Mouse (Mus musculus) embryonic stem cell, embryonic (primary cell): ENCODE data around the gene Map3k13.

ENCODE experiments used
- CTCF ChIA-PET, 4 experiments: fragments of 300-600 bp in 2 of 4; fragments of 350-600 bp in 2 of 4; sonication (Branson Sonifier 250); formaldehyde crosslinking; loops; one replicate each; lab custom pipeline; 2022; ENCODE audit warnings: inconsistent platforms in 2 of 4; lab: Charles Lee
- POLR2A ChIA-PET, 4 experiments: fragments of 300-600 bp in 2 of 4; fragments of 350-600 bp in 2 of 4; sonication (Branson Sonifier 250); formaldehyde crosslinking; loops; one replicate each; lab custom pipeline; 2022; ENCODE audit warnings: antibody characterized with exemption in 4 of 4, inconsistent platforms in 1 of 4; lab: Charles Lee

The Map3k13 gene

DNA sequence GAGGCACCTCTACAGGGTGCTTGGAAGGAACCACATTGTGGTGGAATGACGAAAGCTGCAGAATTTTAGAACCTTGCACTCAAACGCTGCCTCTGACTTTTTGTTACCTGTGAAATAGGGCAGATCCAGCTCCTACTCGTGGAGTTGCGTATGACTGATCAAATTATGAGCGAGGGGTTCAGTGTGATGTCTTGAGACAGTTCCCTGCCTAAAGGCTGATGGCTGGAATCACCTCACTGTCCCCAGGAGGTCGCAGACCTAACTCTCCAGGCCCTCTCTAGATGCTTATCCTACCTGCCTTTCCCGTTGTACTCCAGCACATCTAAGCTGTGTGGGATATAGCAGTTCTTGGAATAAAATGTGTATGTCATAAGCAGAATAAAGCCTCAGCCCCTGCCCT lies 111.8 kb downstream of the Map3k13 start:
- CTCF ChIA-PET: interaction anchor here in 2 of 4 experiments (0.5 to 1.3 kb wide), 2 partner anchors 25 to 178 kb away, joined by 3 to 4 read pairs; no protein-coding TSS in a partner anchor
- POLR2A ChIA-PET: interaction anchor here in 2 of 4 experiments (1.0 to 3.0 kb wide), 5 partner anchors 42 to 149 kb away, joined by 3 to 13 read pairs (median 5); partner anchors contain the start of gene Tmem41a (in 1 of the 2)

DNA sequence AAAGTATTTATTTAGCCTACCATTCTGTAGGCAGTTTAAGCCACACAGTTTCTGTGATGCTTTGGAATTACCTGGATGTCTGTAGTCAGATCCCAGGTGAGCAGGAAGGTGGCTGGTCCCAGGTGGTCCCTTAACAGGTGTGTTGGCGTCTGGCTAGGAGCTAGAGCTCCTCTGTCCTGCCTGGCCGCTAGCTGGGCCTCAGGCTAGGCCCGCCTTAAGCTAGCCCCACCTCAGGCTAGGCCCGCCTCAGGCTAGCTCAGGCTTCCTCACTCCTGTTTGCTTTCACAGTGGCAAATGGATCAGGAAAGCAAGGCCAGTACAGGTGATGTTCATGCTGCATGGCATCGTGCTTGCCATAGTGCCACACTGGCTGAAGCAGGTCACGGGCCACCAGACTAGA lies 112.8 kb downstream of the Map3k13 start:
- POLR2A ChIA-PET: interaction anchor here in 2 of 4 experiments (0.5 to 3.6 kb wide), 7 partner anchors 9 to 116 kb away, joined by 3 to 16 read pairs (median 4); partner anchors contain the start of genes Senp2 (in 1 of the 2) and Tmem41a (in 1 of the 2)
- CTCF ChIA-PET: interaction anchor here in 1 of 4 experiments (0.6 kb wide), 1 partner anchor 73 kb away, joined by 6 read pairs; no protein-coding TSS in a partner anchor

DNA sequence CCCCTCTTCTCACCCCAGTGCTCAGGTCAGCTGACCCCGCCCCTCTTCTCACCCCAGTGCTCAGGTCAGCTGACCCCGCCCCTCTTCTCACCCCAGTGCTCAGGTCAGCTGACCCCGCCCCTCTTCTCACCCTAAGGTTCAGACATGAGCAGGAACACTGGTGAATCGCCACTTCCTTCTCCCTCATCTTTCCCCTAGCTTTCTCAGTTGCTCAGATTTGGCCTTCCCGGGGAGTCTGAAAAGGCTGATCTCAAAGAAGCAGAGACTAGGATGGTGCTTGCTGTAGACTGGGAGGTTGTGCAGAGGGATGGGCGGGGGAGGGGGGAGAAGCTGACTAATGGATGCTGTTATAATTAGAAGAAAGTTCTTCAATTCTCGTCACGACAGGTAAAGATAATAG lies 114.8 kb downstream of the Map3k13 start:
- POLR2A ChIA-PET: interaction anchor here (0.6 to 3.6 kb wide), 25 partner anchors 10 to 1192 kb away, joined by 3 to 16 read pairs (median 3); partner anchors contain the start of genes Clcn2 (in 1 of the 4) and Polr2h (in 1 of the 4)

DNA sequence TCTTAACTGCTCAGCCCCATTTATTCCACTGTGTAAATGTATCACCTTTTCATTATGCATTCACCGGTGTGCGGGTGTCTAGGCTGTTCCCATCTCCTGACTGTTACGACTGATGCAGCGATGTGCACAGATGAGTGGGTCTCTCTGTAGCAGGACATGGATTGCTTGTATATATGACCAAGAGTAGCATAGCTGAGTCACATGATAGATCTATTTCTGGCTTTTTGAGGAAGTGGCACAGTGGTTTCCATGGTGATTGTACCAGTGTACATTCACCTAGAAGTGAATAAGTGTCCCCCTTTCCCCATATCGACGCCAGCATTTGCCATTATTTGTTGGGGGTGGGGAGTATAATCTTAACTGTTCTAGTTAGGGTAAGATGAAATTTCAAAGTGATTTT lies 119.2 kb downstream of the Map3k13 start:
- CTCF ChIA-PET: interaction anchor here in 1 of 4 experiments (0.6 kb wide), 1 partner anchor 60 kb away, joined by 3 read pairs; no protein-coding TSS in a partner anchor
- POLR2A ChIA-PET: no interaction called here

More for the DNA sequence above, 114.8 kb downstream of the Map3k13 start:
- CTCF ChIA-PET: interaction anchor here in 1 of 4 experiments (0.6 to 1.1 kb wide), 2 partner anchors 421 to 473 kb away, joined by 3 read pairs; no protein-coding TSS in a partner anchor

DNA sequence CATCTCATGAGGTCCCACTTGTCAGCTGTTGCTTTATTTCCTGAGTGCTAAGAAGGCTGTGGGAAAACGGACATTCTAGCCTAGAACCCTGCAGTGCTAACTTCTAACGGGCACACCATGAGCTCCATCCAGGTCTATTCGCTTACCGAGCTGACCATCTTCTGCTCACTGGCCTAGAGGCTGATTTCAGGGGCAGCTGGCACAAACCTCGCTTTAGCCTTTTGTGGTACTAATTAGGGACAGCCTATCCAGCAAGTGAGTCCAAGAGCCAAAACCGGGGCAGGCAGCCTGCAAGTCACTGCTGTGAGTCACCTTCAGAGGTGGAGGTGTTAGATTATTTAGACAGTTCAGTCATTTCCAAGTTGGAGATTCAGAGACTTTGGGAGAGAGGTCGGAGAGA lies 122.5 kb downstream of the Map3k13 start:
- ChIA-PET CTCF (interaction anchor here in 1 of 4 experiments (0.6 kb wide), 1 partner anchor 54 kb away, joined by 6 read pairs; no protein-coding TSS in a partner anchor), POLR2A (interaction anchor here in 2 of 4 experiments (0.8 to 1.6 kb wide), 3 partner anchors 8 to 35 kb away, joined by 3 to 5 read pairs (median 4); no protein-coding TSS in a partner anchor)

DNA sequence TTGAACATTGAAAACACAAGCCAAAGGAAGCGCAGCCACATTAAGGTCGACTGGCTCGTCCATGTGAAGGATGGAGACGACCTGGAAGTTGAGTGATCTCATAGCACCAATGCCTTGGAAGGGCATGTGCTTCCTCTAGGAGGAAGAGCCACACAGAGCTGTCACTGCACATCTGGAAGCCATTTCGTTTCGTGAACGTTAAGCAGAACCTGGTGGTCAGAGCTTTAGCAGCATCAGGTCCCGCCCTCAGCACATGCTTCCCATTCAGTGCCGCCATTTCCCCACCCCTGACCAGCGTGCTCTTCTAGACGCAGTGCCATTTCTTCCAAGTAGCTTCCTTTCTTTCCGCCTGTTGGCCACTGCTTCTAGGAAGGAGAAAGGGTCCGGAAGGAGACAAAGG lies 134.3 kb downstream of the Map3k13 start:
- ChIA-PET CTCF (interaction anchor here in 1 of 4 experiments (0.5 kb wide), 1 partner anchor 617 kb away, joined by 3 read pairs; no protein-coding TSS in a partner anchor), POLR2A (interaction anchor here in 2 of 4 experiments (0.6 to 2.9 kb wide), 6 partner anchors 17 to 75 kb away, joined by 3 to 12 read pairs (median 3); partner anchors contain the start of gene Tmem41a (in 2 of the 2))

DNA sequence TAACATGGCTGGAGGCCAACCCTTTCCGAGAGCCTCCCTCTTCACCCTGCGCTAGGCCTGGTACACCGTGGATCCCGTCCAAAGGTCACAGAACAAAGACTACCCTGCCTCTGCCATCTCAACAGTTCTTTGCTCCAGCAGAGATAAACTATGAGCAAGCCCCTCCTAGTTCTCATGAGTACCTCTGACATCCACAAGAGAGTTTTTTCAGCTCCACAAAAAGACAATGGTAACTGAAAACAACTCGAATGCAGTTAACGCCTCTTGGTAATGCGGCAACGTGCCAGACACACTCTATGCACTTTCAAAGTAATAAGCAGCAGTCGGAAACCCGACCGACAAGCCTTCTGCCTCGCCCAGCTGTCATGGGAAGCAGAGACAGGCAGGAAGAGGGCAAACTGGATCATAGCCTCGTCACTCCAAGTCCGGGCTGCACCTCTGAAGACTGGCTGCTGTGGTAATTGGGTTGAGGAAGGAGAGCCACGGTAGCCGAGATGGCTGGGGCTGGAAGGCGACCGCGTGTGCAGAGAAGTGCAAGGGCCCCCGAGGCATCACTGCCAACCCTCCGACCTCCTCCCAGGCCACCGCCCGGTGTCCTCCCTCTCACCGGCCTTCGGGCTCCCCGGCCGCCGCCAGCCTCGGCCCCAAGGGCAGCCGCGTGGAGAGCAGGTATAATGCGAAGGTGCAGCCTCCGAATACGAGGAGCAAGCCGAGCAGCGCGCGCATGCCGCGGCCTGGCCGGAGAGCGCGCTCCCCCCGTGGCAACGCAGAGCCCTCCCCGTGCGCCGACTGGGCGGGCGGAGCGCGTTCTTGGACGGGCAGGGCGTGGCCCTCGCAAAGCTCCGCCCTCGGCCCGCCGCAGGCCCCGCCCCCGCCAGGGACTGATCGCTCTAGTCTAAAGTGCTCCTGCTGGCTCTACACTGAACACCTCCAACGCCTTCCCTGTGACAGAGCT lies 152.9 kb downstream of the Map3k13 start, which contains the start of gene Tmem41a:
Gene Tmem41a (minus strand): TSS at position 792 of the 955 bp plus-strand sequence.
- CTCF ChIA-PET: interaction anchor here (0.5 to 1.2 kb wide), 5 partner anchors 10 to 532 kb away, joined by 3 to 7 read pairs (median 5); no protein-coding TSS in a partner anchor
- POLR2A ChIA-PET: interaction anchor here in 3 of 4 experiments (0.5 to 3.7 kb wide), 43 partner anchors 9 to 525 kb away, joined by 3 to 62 read pairs (median 4); partner anchors contain the start of genes Liph (in 2 of the 3), Ehhadh (in 1 of the 3), Senp2 (in 1 of the 3) and Vps8 (in 1 of the 3)

DNA sequence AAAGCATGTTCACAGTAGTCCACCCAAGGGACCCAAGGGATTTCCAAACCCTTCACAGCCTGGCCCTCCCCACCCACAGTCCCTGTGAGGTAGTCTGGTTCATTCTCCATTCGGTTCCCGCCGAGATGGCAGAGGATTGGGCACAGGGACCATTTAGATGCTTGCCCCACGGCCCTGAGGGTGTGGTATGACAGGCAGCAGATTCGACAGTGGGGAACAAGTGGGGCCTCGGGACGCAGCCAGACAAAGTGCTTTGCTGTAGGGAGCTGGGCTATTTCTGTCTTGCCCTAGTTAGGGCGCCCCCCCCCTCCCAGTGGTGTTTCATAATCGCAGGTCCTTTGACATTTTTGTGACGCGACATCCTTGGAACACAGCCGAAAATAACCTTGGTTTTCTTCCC lies 161.4 kb downstream of the Map3k13 start:
- ChIA-PET CTCF (no interaction called here), POLR2A (interaction anchor here (0.5 to 4.3 kb wide), 18 partner anchors 8 to 262 kb away, joined by 3 to 19 read pairs (median 4); partner anchors contain the start of gene Tmem41a (in 1 of the 4))

DNA sequence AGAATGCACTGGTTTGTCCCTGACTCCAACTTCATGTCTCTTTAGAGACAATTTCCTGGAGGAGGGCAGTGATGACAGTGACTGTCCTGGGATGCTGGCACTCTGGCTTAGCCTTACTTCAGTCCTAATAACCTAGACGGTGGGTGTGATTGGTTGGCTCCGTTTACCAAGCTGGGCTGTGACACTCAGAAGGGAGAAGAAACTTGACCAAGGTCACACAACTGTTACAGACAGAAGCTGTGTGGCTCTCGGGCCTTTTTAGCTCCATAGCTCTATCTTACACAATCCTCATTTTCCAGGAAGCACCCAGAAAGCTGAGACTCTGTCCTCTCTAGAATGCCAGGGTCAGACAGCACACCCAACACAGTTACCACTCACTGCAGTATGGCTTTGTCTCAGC lies 171.4 kb downstream of the Map3k13 start:
- CTCF ChIA-PET: no interaction called here
- POLR2A ChIA-PET: interaction anchor here in 3 of 4 experiments (0.6 to 3.9 kb wide), 9 partner anchors 11 to 136 kb away, joined by 4 to 26 read pairs (median 7); partner anchors contain the start of gene Liph (in 1 of the 3)

DNA sequence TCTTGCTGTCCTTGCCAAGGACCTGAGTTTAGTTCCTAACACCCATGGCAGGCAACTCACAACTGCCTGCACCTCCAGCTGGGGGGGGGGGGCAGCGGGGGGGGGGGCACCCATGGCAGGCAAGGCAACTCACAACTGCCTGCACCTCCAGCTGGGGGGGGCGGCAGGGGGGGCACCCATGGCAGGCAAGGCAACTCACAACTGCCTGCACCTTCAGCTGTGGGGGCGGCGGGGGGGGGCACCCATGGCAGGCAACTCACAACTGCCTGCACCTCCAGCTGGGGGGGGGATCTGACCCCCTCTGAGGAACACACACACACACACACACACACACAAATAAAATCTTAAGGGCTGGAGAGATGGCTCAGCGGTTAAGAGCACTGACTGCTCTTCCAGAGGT lies 175.7 kb downstream of the Map3k13 start:
- ChIA-PET CTCF (interaction anchor here in 1 of 4 experiments (0.6 kb wide), 1 partner anchor 144 kb away, joined by 4 read pairs; no protein-coding TSS in a partner anchor), POLR2A (interaction anchor here in 2 of 4 experiments (0.6 to 6.0 kb wide), 4 partner anchors 12 to 32 kb away, joined by 3 to 50 read pairs (median 24); no protein-coding TSS in a partner anchor)

DNA sequence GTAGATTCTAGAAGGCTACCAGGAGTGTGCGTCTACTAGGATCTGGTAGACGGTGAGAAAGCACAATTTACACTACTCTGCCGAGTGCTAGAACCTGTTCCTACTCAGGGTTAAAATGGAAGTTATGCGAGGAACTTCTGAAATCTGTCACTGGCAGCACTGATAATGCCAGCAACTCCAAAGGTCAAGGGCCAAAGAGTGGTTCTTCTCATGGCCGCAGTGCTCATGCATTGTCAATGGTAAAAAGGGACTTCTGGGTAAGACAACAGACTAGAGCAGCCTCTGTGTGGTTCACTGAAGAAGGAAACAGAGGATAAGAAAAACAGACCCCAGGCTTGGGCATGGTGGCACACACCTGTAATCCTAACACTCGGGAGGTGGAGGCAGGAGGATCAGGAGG lies 176.4 kb downstream of the Map3k13 start:
- ChIA-PET CTCF (interaction anchor here in 1 of 4 experiments (0.6 to 1.6 kb wide), 2 partner anchors 31 to 145 kb away, joined by 4 read pairs; no protein-coding TSS in a partner anchor), POLR2A (interaction anchor here in 2 of 4 experiments (0.6 to 6.0 kb wide), 7 partner anchors 9 to 18 kb away, joined by 3 to 50 read pairs (median 3); no protein-coding TSS in a partner anchor)

DNA sequence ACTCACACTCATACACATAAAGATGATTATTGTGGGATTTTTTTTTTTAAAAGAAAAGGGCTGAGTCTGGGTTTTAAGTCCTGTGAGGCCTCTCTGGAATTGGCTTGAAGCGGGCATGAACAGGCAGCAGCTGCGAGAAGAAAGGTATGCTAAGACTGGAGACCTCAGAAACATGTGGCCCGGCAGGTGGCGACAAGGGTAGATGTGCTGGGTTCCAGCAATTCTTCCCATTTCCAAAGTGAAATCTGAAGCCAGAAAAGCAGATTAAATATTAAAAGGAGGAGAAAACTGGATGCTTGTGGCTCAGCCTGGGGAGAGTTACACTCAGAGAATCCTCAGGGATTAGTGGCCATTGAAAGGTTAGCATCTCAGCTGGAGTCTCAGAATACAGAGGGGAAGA lies 177.3 kb downstream of the Map3k13 start:
- ChIA-PET CTCF (interaction anchor here in 3 of 4 experiments (0.7 to 1.6 kb wide), 3 partner anchors 12 to 50 kb away, joined by 3 to 4 read pairs (median 3); no protein-coding TSS in a partner anchor), POLR2A (interaction anchor here in 3 of 4 experiments (0.7 to 6.0 kb wide), 11 partner anchors 10 to 52 kb away, joined by 3 to 50 read pairs (median 3); no protein-coding TSS in a partner anchor)

DNA sequence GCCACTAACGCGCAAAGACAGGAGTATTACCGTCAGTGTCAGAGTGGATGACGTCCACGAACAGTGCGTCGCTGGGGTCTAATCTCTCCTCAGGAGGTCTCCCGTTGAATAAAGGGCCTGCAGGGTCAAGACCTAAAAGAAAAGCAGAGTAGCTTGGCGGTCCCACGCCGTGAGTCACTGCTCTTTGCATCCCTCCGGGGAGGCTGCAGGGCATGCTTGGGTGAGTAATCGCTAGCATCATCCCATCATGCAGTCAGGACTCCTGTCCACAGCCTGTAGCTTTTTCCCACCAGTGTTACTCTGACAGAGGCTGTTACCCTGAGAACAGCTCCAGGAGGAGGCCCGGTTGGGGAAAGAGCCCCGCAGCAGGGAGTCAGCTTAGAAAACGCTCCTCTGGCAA lies 182.1 kb downstream of the Map3k13 start:
- ChIA-PET POLR2A (interaction anchor here in 3 of 4 experiments (0.6 to 14.3 kb wide), 14 partner anchors 10 to 471 kb away, joined by 3 to 264 read pairs (median 4); partner anchors contain the start of genes Liph (in 2 of the 3), Map3k13 (in 1 of the 3) and Senp2 (in 1 of the 3)), CTCF (interaction anchor here in 2 of 4 experiments (0.6 to 1.8 kb wide), 2 partner anchors 8 to 122 kb away, joined by 3 to 4 read pairs; no protein-coding TSS in a partner anchor)

DNA sequence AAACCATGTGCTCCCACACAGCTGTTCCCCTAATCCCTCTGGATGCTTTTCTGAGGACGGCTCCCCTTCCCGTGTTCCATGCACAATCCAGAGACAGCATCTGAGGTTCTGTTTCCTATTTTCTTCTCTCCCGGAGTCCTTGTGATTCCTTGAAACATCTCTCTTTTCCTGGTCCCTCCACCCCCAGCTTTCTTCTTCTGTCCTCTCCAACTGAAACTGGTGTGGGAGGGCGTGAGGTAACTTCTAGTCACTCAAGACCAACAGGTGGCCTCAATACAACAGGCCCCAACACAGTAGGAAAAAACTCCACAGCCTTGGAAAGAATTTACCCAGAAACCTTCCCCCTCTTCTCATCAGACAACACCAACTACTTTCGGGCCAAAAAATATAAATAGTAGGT lies 183.2 kb downstream of the Map3k13 start:
- ChIA-PET CTCF (no interaction called here), POLR2A (interaction anchor here in 2 of 4 experiments (0.6 to 14.3 kb wide), 9 partner anchors 10 to 36 kb away, joined by 3 to 264 read pairs (median 9); partner anchors contain the start of gene Liph (in 2 of the 2))
